Mouse (Mus musculus) fat pad, adult 2 months (tissue): ENCODE data around the gene Nudt12.
A peak's percentile ranks its signal among the peaks of the same experiment; 100 is the strongest.

Experiments
- DNase-seq: peaks from one replicate; pipeline ENCODE4 v3.0.0-alpha.2; 2011; ENCODE audit warnings: low read depth, low spot score; ENCODE audit errors: extremely low read depth

The Nudt12 gene

GRCm38 (mm10) chr17:59013091-59013459 is at the start of gene Nudt12:
TSS of gene Nudt12 (minus strand) at chr17:59013372.
- DNase-seq, result no peak

GRCm38 (mm10) chr17:59053306-59053705 is 40.1 kb upstream of the Nudt12 start:
- DNase-seq, result no peak

- no peak for DNase-seq
Measured at GRCm38 (mm10) chr17:59039754-59040153, 26.6 kb upstream of the Nudt12 start.

- DNase-seq, result no peak
Measured at GRCm38 (mm10) chr17:59033445-59033844, 20.3 kb upstream of the Nudt12 start.

- DNase-seq, result no peak
Measured at GRCm38 (mm10) chr17:59026336-59026735, 13.2 kb upstream of the Nudt12 start.

- no peak for DNase-seq
Measured at GRCm38 (mm10) chr17:59024502-59024901, 11.3 kb upstream of the Nudt12 start.

- no peak for DNase-seq
Measured at GRCm38 (mm10) chr17:59023971-59024370, 10.8 kb upstream of the Nudt12 start.

- DNase-seq, result no peak
Measured at GRCm38 (mm10) chr17:59018666-59019065, 5.5 kb upstream of the Nudt12 start.

GRCm38 (mm10) chr17:59012421-59013090 is 616 bp downstream of the Nudt12 start:
- DNase-seq, result peak; percentile 80

- peak; percentile 73 for DNase-seq
Measured at GRCm38 (mm10) chr17:59011546-59012307, 1.4 kb downstream of the Nudt12 start.

GRCm38 (mm10) chr17:58991275-58991674 is 21.9 kb downstream of the Nudt12 start, which contains the start of gene Pdzph1:
TSS of gene Pdzph1 (minus strand) at chr17:58991375.
- DNase-seq, result no peak

GRCm38 (mm10) chr17:58973237-58973636 is 39.9 kb downstream of the Nudt12 start:
- no peak for DNase-seq

- no peak for DNase-seq
Measured at GRCm38 (mm10) chr17:58959905-58960304, 53.3 kb downstream of the Nudt12 start.

- no peak for DNase-seq
Measured at GRCm38 (mm10) chr17:58957055-58957454, 56.1 kb downstream of the Nudt12 start.
